Mouse (Mus musculus) midbrain, embryonic 10.5 days (tissue): ENCODE data around the gene Ifit2. TPM values are rescaled to one million over a fixed set of nuclear protein-coding genes. Genes with fewer than 3 reads are reported as not detected.

ENCODE experiments used
- DNase-seq: peaks from one replicate; pipeline ENCODE4 v3.0.0-alpha.2; 2017; ENCODE audit warnings: low spot score
- H3K27ac ChIP-seq: fragments of 300-500 bp; sonication (generic); replicated peaks from 2 replicates; pipeline ENCODE4 v1.5.1; 2016; ENCODE audit warnings: mild to moderate bottlenecking
- H3K27me3 ChIP-seq: fragments of 300-500 bp; sonication (generic); 2 replicates; pipeline ENCODE4 v1.6.1; 2016; ENCODE audit warnings: low read depth, mild to moderate bottlenecking; ENCODE audit not compliant: poor library complexity, severe bottlenecking
- H3K36me3 ChIP-seq: fragments of 300-500 bp; sonication (generic); 2 replicates; pipeline ENCODE4 v1.6.1; 2016; ENCODE audit warnings: mild to moderate bottlenecking, moderate library complexity
- H3K4me1 ChIP-seq: fragments of 300-500 bp; sonication (generic); 2 replicates; pipeline ENCODE4 v1.6.1; 2016
- H3K4me3 ChIP-seq: fragments of 300-500 bp; sonication (generic); 2 replicates; pipeline ENCODE4 v1.5.1; 2016; ENCODE audit warnings: mild to moderate bottlenecking, moderate library complexity
- H3K9me3 ChIP-seq: fragments of 300-500 bp; sonication (generic); replicated peaks from 2 replicates; pipeline ENCODE4 v1.6.1; 2016; ENCODE audit warnings: mild to moderate bottlenecking
- WGBS: fragments of 180-500 bp; shearing (Covaris S2); methylation state at CpG from one replicate; pipeline ENCODE4 v1.1.7; 2016; 5-methylcytosine and 5-hydroxymethylcytosine counted together
- polyA plus RNA-seq: library from polyadenylated mRNA; unstranded; fragments of >200 nt; fragmentation: Nextera tagmentation; extraction: Ambion mirVana; gene quantifications from 2 replicates; pipeline ENCODE4 v1.2.1, GENCODE M21; 2016

Gene Ifit2
- 3.8 and 5.3 TPM in 2 replicates for polyA plus RNA-seq

DNA sequence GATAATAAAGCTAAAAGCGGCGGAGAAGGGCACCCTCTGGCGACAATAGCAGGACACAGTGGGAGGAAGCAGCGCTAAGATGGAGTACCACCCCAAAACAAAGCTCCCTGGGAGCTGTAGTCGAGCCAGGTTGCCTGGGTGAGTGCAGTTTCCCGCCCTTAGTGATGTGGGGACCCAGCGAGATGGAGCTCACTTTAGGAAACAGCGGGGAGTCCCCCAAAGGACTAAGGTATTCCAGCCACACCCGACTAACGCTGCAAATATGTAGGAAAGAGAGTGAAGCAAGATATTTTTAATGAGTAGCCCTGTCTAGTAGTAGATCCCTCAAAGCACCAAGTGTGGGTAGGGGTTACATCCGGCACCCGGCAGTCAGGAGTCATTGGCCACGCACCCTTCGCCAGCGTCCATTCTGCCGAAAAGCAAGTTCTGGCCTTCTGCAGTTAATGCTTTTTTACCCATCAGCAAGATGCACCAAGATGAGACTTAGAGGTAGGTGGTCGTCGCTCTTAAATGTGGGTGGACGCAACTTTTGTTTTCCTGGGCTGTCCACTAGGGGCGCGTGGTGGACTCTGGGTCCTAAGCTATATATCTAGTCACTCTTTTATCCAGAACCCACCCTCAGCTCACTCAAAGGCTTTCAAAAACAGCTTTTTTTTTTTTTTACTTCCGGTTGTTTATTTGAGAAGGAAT, at the start of gene Ifit2:
Gene Ifit2 (plus strand): TSS at position 161 of the 690 bp plus-strand sequence.
- Histone ChIP-seq H3K27me3 (no peaks in the 10 kb centered on the region), H3K36me3 (no peaks in the 10 kb centered on the region), H3K9me3 (0 out of 2 replicates have a peak, but pooled peaks cover 3% of the 10 kb centered on the region), H3K27ac (peak within 1 kb of the TSS; percentile 75), H3K4me1 (peaks cover 14% of the 10 kb centered on the region), H3K4me3 (peak within 1 kb of the TSS; percentile 52)
- peak; percentile 73 for DNase-seq
- 2% methylated on average over 22 of the region's 22 CpGs for WGBS

DNA sequence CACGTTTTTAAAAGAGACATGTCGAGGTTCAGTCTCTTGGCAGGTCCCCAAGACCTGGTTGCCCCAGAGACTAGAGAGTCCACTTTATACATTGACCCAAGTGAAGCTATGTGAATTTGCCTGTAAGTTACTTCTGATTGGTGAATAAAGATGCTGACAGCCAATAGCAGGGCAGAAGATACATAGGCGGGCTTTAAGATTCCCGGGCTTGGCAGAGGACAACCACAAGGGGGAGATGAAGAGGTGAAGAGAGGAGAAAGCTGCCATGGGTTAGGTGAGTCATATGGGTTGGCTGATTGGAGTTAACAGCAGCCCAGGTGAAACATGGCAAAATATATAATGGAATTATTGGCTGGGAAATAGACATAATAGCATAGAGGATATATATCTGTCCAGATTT, 49.7 kb upstream of the Ifit2 start:
- Histone ChIP-seq H3K4me1 (no peaks in the 10 kb centered on the region), H3K4me3 (no peak overlapping the region), H3K36me3 (peaks cover 3% of the 10 kb centered on the region), H3K27me3 (no peaks in the 10 kb centered on the region), H3K27ac (no peak overlapping the region), H3K9me3 (no peaks in the 10 kb centered on the region)
- DNase-seq, result peak; percentile 44
- WGBS, result 43% methylated on average over 4 of the region's 4 CpGs

- no peaks in the 10 kb centered on the region for H3K27me3 ChIP-seq
Measured at GRCm38 (mm10) chr19:34505161-34505721, 45.3 kb upstream of the Ifit2 start.

GRCm38 (mm10) chr19:34510717-34511116, 39.8 kb upstream of the Ifit2 start:
- H3K4me1 ChIP-seq, result no peaks in the 10 kb centered on the region; the same call in 1 of the 2 replicates
- no peak overlapping the region for H3K4me3 ChIP-seq
- no peaks in the 10 kb centered on the region for H3K9me3 ChIP-seq
- no peak for DNase-seq
- H3K27ac ChIP-seq, result no peak overlapping the region
- 92% methylated on average over 5 of the region's 5 CpGs for WGBS
- no peaks in the 10 kb centered on the region for H3K27me3 ChIP-seq
- peaks cover 22% of the 10 kb centered on the region for H3K36me3 ChIP-seq

More at GRCm38 (mm10) chr19:34505161-34505721, 45.3 kb upstream of the Ifit2 start:
- no peak for DNase-seq
- Histone ChIP-seq H3K4me3 (no peak overlapping the region), H3K36me3 (peaks cover 21% of the 10 kb centered on the region), H3K27ac (no peak overlapping the region), H3K9me3 (no peaks in the 10 kb centered on the region), H3K4me1 (no peaks in the 10 kb centered on the region)
- 93% methylated on average over 12 of the region's 12 CpGs for WGBS

- no peak overlapping the region for H3K27ac ChIP-seq
- H3K4me3 ChIP-seq, result no peak overlapping the region
Measured at GRCm38 (mm10) chr19:34511528-34511927, 39.0 kb upstream of the Ifit2 start.

GRCm38 (mm10) chr19:34515681-34516080, 34.8 kb upstream of the Ifit2 start:
- Histone ChIP-seq H3K27ac (no peak overlapping the region), H3K27me3 (no peaks in the 10 kb centered on the region), H3K9me3 (no peaks in the 10 kb centered on the region), H3K4me1 (no peaks in the 10 kb centered on the region; the same call in 1 of the 2 replicates), H3K36me3 (peaks cover 13% of the 10 kb centered on the region; the same call in 1 of the 2 replicates), H3K4me3 (no peak overlapping the region)
- no peak for DNase-seq
- 80% methylated on average over 3 of the region's 3 CpGs for WGBS

More at GRCm38 (mm10) chr19:34511528-34511927, 39.0 kb upstream of the Ifit2 start:
- no peak for DNase-seq
- peaks cover 14% of the 10 kb centered on the region for H3K36me3 ChIP-seq
- no peaks in the 10 kb centered on the region; the same call in 1 of the 2 replicates for H3K4me1 ChIP-seq
- no peaks in the 10 kb centered on the region for H3K9me3 ChIP-seq
- 75% methylated on average over 8 of the region's 8 CpGs for WGBS
- no peaks in the 10 kb centered on the region for H3K27me3 ChIP-seq

GRCm38 (mm10) chr19:34516346-34516745, 34.1 kb upstream of the Ifit2 start:
- Histone ChIP-seq H3K9me3 (no peaks in the 10 kb centered on the region), H3K27ac (no peak overlapping the region), H3K4me3 (no peak overlapping the region), H3K4me1 (no peaks in the 10 kb centered on the region; the same call in 1 of the 2 replicates), H3K36me3 (peaks cover 13% of the 10 kb centered on the region; the same call in 1 of the 2 replicates), H3K27me3 (no peaks in the 10 kb centered on the region)
- no peak for DNase-seq
- WGBS, result 89% methylated on average over 2 of the region's 2 CpGs

DNA sequence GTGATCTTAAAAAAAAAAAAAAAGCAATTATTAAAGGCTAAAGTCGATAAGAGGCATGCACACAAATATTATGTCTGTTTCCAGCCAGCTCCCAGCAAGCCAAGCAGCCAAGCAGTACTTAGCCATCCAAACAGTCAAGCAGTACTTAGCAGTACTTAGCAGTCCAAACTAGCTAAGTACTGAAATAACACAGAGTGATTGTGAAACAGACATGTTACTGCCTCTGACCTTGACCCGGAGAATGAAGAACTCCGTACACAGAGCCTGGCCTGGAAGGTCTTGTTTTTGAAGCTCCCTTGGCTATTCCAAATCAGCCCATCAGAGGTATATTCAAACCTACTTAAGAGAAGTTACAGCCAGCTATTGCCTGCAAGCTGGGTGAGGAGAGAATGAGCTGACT, 33.3 kb upstream of the Ifit2 start:
- 86% methylated on average over 3 of the region's 3 CpGs for WGBS
- Histone ChIP-seq H3K9me3 (no peaks in the 10 kb centered on the region), H3K36me3 (peaks cover 13% of the 10 kb centered on the region; the same call in 1 of the 2 replicates), H3K27ac (no peak overlapping the region), H3K27me3 (no peaks in the 10 kb centered on the region), H3K4me3 (no peak overlapping the region), H3K4me1 (no peaks in the 10 kb centered on the region)
- no peak for DNase-seq

DNA sequence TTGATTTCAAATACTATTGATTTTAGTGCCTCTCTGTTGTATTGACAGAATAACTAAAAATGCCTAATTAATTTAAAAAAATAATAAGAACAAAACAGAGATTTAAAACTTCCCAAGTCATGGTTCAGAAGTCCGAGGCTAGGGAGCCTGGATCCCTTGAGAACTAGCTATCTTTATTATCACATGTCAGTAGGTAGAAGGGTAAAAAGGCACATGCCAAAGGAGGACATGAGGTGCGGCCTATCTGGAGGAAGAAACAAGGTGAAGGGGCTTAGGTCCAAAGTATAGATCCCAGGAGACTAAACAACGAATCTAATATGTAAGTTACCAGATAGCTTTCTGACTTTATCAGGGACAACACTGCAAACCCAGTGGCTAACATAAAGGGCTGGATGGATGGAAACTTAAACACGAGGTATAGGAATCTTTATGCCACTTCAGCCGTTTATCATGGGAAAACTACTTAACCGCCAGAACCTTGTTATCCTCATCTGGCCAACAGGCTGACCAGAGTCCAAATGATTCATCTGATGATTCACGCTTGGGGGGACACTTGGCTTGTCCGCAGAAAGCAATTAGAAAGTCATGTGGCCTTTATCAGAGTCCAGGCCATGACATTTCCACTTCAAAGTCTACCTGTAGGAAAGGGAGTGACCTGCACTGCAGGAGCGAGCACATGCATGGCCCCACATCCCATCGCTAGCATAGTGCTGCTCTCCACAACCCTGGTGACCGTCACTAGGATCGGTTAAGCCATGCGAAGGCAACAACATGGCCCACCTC, 32.5 kb upstream of the Ifit2 start:
- Histone ChIP-seq H3K4me1 (no peaks in the 10 kb centered on the region), H3K4me3 (no peak overlapping the region), H3K9me3 (no peaks in the 10 kb centered on the region), H3K27ac (no peak overlapping the region), H3K36me3 (peaks cover 13% of the 10 kb centered on the region; the same call in 1 of the 2 replicates), H3K27me3 (no peaks in the 10 kb centered on the region)
- DNase-seq, result no peak
- WGBS, result 92% methylated on average over 13 of the region's 13 CpGs

DNA sequence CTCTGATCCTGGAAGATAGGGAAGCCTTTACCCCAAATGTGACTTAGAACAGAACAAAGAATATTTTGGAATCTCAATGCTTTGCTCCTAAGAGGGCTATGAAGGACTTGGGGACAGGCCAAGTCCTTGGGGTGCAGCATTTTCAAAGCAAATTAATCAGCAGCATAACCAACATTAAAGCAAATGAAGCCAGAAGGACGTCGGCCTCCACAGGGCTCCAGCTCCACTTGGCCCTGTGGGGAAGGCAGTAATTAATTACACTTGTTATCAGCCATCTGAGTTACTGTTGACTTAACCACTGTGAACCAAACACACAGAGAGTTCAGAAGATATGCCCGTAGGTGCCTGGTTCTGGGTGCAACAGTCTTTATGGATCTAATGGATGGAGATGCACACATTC, 31.7 kb upstream of the Ifit2 start:
- no peaks in the 10 kb centered on the region for H3K27me3 ChIP-seq
- H3K36me3 ChIP-seq, result peaks cover 13% of the 10 kb centered on the region; the same call in 1 of the 2 replicates
- DNase-seq, result no peak
- no peaks in the 10 kb centered on the region for H3K9me3 ChIP-seq
- H3K4me1 ChIP-seq, result no peaks in the 10 kb centered on the region
- H3K4me3 ChIP-seq, result no peak overlapping the region
- no peak overlapping the region for H3K27ac ChIP-seq
- WGBS, result 87% methylated on average over 3 of the region's 3 CpGs

DNA sequence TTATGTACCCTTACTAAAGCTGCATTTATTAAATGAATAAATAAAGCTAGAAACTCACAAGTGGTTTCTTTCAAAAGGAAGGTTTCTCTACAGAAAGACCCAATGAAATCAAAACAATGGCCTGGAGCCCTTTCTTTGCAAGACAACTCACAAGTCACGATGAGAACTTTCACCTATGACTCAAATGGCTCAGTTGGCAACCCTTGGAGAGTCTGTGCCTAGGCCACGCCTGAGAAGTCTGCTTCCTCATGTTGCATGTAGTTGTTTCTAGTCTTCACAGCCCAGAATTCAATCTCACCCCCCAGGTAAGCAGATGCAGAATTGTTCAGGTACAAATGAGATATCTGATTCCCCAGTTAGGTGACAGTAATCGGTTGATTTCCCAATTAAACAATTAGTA, 30.8 kb upstream of the Ifit2 start:
- Histone ChIP-seq H3K36me3 (peaks cover 13% of the 10 kb centered on the region; the same call in 1 of the 2 replicates), H3K4me1 (no peaks in the 10 kb centered on the region), H3K27me3 (no peaks in the 10 kb centered on the region), H3K9me3 (no peaks in the 10 kb centered on the region), H3K27ac (no peak overlapping the region), H3K4me3 (no peak overlapping the region)
- WGBS, result 89% methylated on average over 3 of the region's 3 CpGs
- DNase-seq, result no peak

DNA sequence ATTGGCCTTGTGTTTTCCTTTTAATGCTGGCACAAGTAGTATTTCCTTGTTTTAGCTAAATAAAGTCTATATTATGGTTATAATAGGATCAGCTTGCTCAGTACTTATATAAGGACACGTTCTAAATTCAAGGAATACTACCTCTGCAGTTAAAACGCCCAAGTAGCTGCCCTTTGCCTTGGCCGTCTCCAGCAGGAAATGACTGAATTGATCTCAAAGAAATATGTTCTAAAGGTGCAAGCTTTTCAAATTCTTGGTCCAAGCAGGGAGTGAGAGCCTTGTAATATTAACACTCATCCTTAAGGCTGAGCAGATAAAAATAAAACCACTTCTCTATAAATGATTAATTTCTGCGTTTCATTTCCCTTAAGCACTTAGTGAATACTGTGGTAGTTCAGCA, 30.4 kb upstream of the Ifit2 start:
- no peaks in the 10 kb centered on the region for H3K9me3 ChIP-seq
- no peak overlapping the region for H3K4me3 ChIP-seq
- no peaks in the 10 kb centered on the region for H3K4me1 ChIP-seq
- peaks cover 13% of the 10 kb centered on the region; the same call in 1 of the 2 replicates for H3K36me3 ChIP-seq
- no peak for DNase-seq
- H3K27me3 ChIP-seq, result no peaks in the 10 kb centered on the region
- H3K27ac ChIP-seq, result no peak overlapping the region
- WGBS, result 89% methylated on average over 4 of the region's 4 CpGs
